Mouse (Mus musculus) lung, postnatal 10 days (tissue): Measurements from ENCODE around the gene Btbd35f3.
"Not testable (repeated sequence)": the region's sequence is repeated elsewhere in the genome, so short reads cannot be mapped to it uniquely, and the experiment has no call there.

Source experiments
- DNase-seq: peaks from one replicate; pipeline ENCODE4 v3.0.0; 2021

Btbd35f3 gene

DNA sequence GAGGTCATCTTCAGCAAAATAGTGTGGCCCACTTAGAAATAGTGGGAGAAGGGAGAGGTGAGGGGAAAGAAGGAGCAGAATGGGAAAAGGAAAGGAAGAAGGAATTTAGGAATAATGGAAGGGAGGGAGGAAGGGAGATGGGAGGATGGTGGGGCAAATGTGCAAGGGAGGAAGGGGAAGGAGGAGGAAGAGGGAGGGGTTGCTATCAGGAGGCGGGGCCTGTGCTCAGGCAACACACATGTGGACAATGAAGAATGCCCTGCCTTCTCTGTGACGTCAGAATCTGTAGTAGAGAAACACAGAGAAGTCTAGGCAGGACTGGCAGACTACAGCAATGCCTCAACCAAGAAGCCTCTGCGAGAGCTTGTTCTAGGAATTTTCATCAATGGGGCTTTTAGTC lies at the start of gene Btbd35f3:
TSS of gene Btbd35f3 (plus strand) at position 301 of the 400 bp plus-strand sequence.
- not testable (repeated sequence) for DNase-seq
